Mouse (Mus musculus) stomach, postnatal 0 days (tissue): ENCODE measurements around the gene Ncoa4. TPM values are rescaled to one million over a fixed set of nuclear protein-coding genes. Genes with fewer than 3 reads are reported as not detected.

Source experiments
- ATAC-seq: fragments of 200-750 bp; cut with Nextera tagmentation; 2 replicates; pipeline ENCODE4 v1.8.0; 2017; ENCODE audit not compliant: low FRiP score, low TSS enrichment
- DNase-seq: peaks from one replicate; pipeline ENCODE4 v3.0.0-alpha.2; 2016; ENCODE audit warnings: low spot score
- H3K27ac ChIP-seq: fragments of 300-500 bp; sonication (generic); replicated peaks from 2 replicates; pipeline ENCODE4 v1.5.1; 2014; ENCODE audit warnings: mild to moderate bottlenecking, control low read depth
- H3K27me3 ChIP-seq: fragments of 300-500 bp; sonication (generic); 2 replicates; pipeline ENCODE4 v1.6.1; 2014; ENCODE audit warnings: low read length; ENCODE audit not compliant: control insufficient read depth, insufficient read depth
- H3K36me3 ChIP-seq: fragments of 300-500 bp; sonication (generic); 2 replicates; pipeline ENCODE4 v1.6.1; 2014; ENCODE audit warnings: low read length, mixed read lengths; ENCODE audit not compliant: control insufficient read depth, insufficient read depth
- H3K4me1 ChIP-seq: fragments of 300-500 bp; sonication (generic); replicated peaks from 2 replicates; pipeline ENCODE4 v1.6.1; 2014; ENCODE audit warnings: antibody characterized with exemption; ENCODE audit not compliant: control insufficient read depth, insufficient read depth
- H3K4me2 ChIP-seq: fragments of 300-500 bp; sonication (generic); replicated peaks from 2 replicates; pipeline ENCODE4 v1.6.1; 2014; ENCODE audit warnings: low read depth, mild to moderate bottlenecking, control low read depth, moderate library complexity
- H3K4me3 ChIP-seq: fragments of 300-500 bp; sonication (generic); 2 replicates; pipeline ENCODE4 v1.5.1; 2014; ENCODE audit warnings: low read depth, low read length, control low read depth
- H3K9ac ChIP-seq: fragments of 300-500 bp; sonication (generic); 2 replicates; pipeline ENCODE4 v1.6.1; 2014; ENCODE audit warnings: mild to moderate bottlenecking, low read length, control low read depth, mixed read lengths
- H3K9me3 ChIP-seq: fragments of 300-500 bp; sonication (generic); 2 replicates; pipeline ENCODE4 v1.6.1; 2016; ENCODE audit warnings: low read length; ENCODE audit not compliant: control insufficient read depth
- CTCF ChIP-seq: IDR thresholded peaks from 2 replicates; pipeline ENCODE4 v1.5.1; 2016; ENCODE audit warnings: antibody characterized with exemption, low read depth, mild to moderate bottlenecking, moderate library complexity
- EP300 ChIP-seq: optimal IDR thresholded peaks from 2 replicates; pipeline ENCODE3; 2016; ENCODE audit warnings: antibody characterized with exemption
- WGBS: fragments of 180-500 bp; shearing (Covaris S2); extraction: QIAGEN DNeasy Blood & Tissue Kit; methylation state at CpG from one replicate; pipeline ENCODE4 v1.1.7; 2014; 5-methylcytosine and 5-hydroxymethylcytosine counted together
- polyA plus RNA-seq: library from polyadenylated mRNA; unstranded; fragments of >200 nt; fragmentation: Nextera tagmentation; extraction: Ambion mirVana; gene quantifications from 2 replicates; pipeline ENCODE4 v1.2.1, GENCODE M21; 2015

The Ncoa4 gene
- polyA plus RNA-seq, 1 experiment from 2014 or later = 100 TPM

DNA sequence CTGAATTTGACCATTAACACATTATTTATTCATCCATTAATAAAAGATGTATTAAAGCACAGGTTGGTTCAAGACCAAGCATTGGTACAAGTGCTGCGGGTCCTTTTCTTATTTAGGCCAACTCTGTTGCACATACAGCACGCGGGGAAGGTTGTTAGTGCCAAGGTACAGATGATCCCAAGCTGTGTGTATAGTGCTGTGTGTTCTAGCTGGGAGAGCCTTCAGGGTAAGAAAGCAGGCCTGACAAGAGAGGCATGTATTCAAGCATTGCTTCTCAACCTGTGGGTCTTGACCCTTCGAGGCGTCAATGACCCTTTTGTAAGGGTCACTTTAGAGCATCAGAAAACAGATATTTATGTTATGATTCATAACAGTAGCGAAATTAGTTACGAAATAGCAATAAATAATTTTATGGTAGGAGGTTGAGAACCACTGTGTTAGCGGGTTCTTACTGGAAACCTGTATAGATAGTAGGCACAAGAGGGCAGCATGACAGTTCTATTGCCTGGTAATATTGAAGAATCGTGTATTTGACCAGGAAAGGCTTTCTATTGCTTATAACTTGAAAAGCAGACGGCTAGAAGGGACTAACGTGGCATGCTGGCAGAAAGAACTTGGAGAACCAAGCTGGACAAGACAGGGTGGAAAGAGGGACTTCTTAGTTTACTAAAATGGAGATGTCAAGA, 3.7 kb downstream of the Ncoa4 start:
- Histone ChIP-seq H3K4me2 (no peak overlapping the region), H3K4me1 (0 out of 2 replicates have a peak, but pooled peaks cover 4% of the 10 kb centered on the region), H3K4me3 (no peak overlapping the region), H3K36me3 (no peaks in the 10 kb centered on the region), H3K9ac (no peak overlapping the region), H3K27me3 (no peaks in the 10 kb centered on the region), H3K9me3 (no peaks in the 10 kb centered on the region), H3K27ac (no peak overlapping the region)
- DNase-seq (no peak), ATAC-seq (no peak)
- 82% methylated on average over 11 of the region's 11 CpGs for WGBS
- TF ChIP-seq CTCF = no peak
- TF ChIP-seq EP300 = no peak

DNA sequence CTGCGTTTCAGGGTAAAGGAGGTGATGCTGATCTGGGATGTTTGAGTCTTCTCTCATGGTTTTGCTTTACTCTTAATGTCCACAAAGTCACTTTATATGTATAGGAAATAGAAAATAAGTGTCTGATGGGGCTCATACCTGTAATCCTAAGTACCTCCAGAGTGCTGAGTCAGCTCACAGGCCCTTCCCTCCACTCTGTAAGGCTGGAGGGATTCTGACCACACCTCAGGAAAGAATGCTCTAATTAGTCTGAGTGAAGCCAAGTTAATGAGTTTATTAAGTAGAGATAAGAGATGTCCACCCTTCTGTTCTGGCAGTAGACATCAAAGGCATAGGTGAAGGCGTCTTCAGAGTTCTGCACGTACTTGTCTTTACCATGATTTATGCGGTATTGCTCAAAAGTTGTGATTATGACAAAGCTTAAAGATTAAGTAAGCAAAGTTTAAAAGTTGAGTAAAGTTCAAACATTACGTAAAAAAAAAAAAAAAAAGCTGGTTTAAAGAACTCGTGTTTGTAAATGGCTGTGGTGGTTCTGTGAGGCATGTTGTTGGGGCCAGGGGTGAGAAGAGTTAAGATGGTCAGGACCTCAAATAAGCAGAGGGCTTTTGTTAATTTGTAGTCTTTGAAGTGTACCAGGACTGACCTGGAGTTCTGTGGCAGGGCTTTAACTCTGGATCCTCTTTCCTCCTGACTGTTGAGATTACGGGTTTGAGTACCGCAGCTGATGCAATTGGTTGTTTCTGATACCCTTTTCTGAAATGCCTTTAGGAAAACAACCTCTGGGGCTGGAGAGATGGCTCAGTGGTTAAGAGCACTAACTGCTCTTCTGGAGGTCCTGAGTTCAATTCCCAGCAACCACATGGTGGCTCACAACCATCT, 4.7 kb downstream of the Ncoa4 start:
- no peak for DNase-seq
- 39% methylated on average over 8 of the region's 8 CpGs for WGBS
- Histone ChIP-seq H3K36me3 (no peaks in the 10 kb centered on the region), H3K4me1 (0 out of 2 replicates have a peak, but pooled peaks cover 4% of the 10 kb centered on the region), H3K4me3 (no peak overlapping the region), H3K27ac (peak overlapping the region; percentile 56; the same call in 1 of the 2 replicates), H3K9ac (no peak overlapping the region), H3K9me3 (no peaks in the 10 kb centered on the region), H3K27me3 (no peaks in the 10 kb centered on the region), H3K4me2 (peak overlapping the region; percentile 80; the same call in 1 of the 2 replicates)
- TF ChIP-seq CTCF (no peak), EP300 (peak; percentile 67)
- peak; percentile 34 for ATAC-seq

DNA sequence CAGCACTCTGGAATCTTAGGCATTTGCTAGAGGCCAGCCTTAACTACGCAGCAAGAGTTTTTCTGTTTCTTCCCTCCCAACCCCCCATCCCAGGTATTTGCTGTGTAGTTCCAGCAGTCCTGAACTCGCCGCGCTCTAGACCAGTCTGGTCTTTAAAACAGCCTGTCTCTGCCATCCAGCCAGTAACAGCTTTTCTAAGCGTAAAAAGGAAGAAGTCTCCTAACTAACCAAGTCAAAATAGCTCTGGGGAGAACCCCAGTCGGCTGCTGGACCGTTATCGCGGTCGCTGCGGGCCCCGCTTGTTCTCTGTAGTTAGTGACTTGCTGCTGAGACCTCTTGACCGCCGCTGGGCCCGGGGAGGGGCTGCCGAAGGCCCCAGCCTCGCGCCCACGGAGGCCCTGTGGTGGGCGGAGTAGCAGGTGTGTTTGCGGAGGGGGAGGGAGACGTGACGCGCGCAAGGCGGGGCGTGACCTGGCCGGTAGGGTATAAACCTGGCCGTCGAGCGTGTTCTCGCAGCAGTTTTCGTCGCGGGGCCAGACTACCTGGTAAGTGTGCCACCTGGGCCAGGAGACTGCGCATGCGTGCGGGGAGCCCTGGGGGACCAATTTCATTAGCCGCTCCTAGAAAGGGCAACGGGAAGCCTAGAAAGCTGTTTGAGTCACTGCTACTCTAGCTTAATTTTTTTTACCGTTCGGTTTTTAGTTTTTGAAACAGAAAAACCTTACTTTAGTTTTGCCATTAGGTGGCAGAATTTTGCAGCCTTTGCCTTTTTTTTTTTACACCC, 5.8 kb downstream of the Ncoa4 start:
- under 1% methylated on average over 41 of the region's 42 CpGs for WGBS
- peak overlapping the region; percentile 89 for H3K27ac ChIP-seq
- H3K9ac ChIP-seq = peak overlapping the region; percentile 61
- H3K4me1 ChIP-seq = 0 out of 2 replicates have a peak, but pooled peaks cover 4% of the 10 kb centered on the region
- peak; percentile 94 for DNase-seq
- no peaks in the 10 kb centered on the region for H3K27me3 ChIP-seq
- ATAC-seq = peak; percentile 88
- H3K4me3 ChIP-seq = peak overlapping the region; percentile 44
- no peaks in the 10 kb centered on the region for H3K36me3 ChIP-seq
- peak overlapping the region; percentile 80 for H3K4me2 ChIP-seq
- peak; percentile 35 for TF ChIP-seq CTCF
- TF ChIP-seq EP300 = no peak
- H3K9me3 ChIP-seq = no peaks in the 10 kb centered on the region

DNA sequence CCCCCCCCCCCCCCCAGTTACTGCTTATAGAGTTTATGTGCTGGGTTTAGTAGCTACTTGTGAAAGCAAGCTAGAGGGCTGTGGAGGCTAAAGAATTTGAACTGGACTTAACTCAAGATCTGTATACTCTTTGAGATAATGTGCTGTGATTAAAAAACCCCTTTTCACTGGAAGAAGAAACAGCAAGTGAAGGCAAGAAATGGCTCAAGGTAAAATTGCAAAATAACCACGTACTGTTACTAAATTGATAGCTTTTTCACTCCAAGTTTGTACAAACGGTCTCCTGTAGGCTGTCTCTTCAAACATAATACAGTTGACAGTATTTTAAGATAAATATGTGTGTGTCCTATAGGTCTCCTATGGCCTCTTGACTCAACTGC, 6.4 kb downstream of the Ncoa4 start:
- Histone ChIP-seq H3K4me3 (peak overlapping the region; percentile 44), H3K9ac (no peak overlapping the region), H3K4me2 (peak overlapping the region; percentile 80), H3K4me1 (0 out of 2 replicates have a peak, but pooled peaks cover under 1% of the 10 kb centered on the region), H3K27me3 (no peaks in the 10 kb centered on the region), H3K36me3 (no peaks in the 10 kb centered on the region; the same call in 1 of the 2 replicates), H3K9me3 (no peaks in the 10 kb centered on the region), H3K27ac (no peak overlapping the region)
- TF ChIP-seq EP300 (no peak), CTCF (no peak)
- DNase-seq = no peak
- no peak for ATAC-seq
- WGBS = 29% methylated on average over 2 of the region's 2 CpGs

DNA sequence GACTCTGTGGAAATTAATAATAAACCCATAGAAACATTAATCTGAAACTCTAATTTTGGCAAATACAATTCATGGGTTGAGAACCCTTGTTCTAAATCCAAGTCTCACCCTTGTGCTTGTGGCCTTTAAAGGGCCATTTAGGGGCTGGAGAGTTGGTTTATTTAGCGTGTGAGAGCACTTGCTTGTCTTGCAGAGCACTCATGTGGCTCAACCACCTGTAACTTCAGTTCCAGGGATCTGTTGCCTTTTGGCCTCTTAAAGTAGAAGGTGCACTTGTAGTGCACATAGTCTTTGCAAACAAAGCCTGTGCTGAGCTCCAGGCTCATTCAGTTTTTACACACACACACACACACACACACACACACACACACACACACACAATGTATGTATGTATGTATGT, 7.2 kb downstream of the Ncoa4 start:
- H3K4me2 ChIP-seq = peak overlapping the region; percentile 80
- no peaks in the 10 kb centered on the region for H3K9me3 ChIP-seq
- no peaks in the 10 kb centered on the region for H3K4me1 ChIP-seq
- ATAC-seq (no peak), DNase-seq (no peak)
- H3K27ac ChIP-seq = no peak overlapping the region
- no peak overlapping the region for H3K9ac ChIP-seq
- no peak for TF ChIP-seq EP300
- TF ChIP-seq CTCF = no peak
- H3K27me3 ChIP-seq = no peaks in the 10 kb centered on the region
- WGBS = 55% methylated on average over 1 of the region's 1 CpGs
- H3K4me3 ChIP-seq = no peak overlapping the region
- H3K36me3 ChIP-seq = no peaks in the 10 kb centered on the region; the same call in 1 of the 2 replicates
